Mouse (Mus musculus) kidney, embryonic 16.5 days (tissue): ENCODE results near the gene Gfpt1. TPM values are rescaled to one million over a fixed set of nuclear protein-coding genes. Genes with fewer than 3 reads are reported as not detected.
A peak's percentile ranks its signal among the peaks of the same experiment; 100 is the strongest.

Experiments used
- ATAC-seq: fragments of 200-750 bp; cut with Nextera tagmentation; 2 replicates; pipeline ENCODE4 v1.8.0; 2017; ENCODE audit warnings: moderate TSS enrichment; ENCODE audit not compliant: low FRiP score, low TSS enrichment
- H3K27ac ChIP-seq: fragments of 300-500 bp; sonication (generic); 2 replicates; pipeline ENCODE4 v1.5.1; 2014; ENCODE audit warnings: low read length
- H3K27me3 ChIP-seq: fragments of 300-500 bp; sonication (generic); 2 replicates; pipeline ENCODE4 v1.6.1; 2014; ENCODE audit warnings: low read length, control low read depth, mixed read lengths; ENCODE audit not compliant: insufficient read depth
- H3K36me3 ChIP-seq: fragments of 300-500 bp; sonication (generic); 2 replicates; pipeline ENCODE4 v1.6.1; 2014; ENCODE audit warnings: low read length, control low read depth, mixed read lengths; ENCODE audit not compliant: insufficient read depth
- H3K4me1 ChIP-seq: fragments of 300-500 bp; sonication (generic); 2 replicates; pipeline ENCODE4 v1.6.1; 2014; ENCODE audit warnings: low read length, control low read depth, mixed read lengths; ENCODE audit not compliant: insufficient read depth
- H3K4me2 ChIP-seq: fragments of 300-500 bp; sonication (generic); replicated peaks from 2 replicates; pipeline ENCODE4 v1.6.1; 2014; ENCODE audit warnings: low read depth, low read length
- H3K4me3 ChIP-seq: fragments of 300-500 bp; sonication (generic); 2 replicates; pipeline ENCODE4 v1.5.1; 2014; ENCODE audit warnings: mild to moderate bottlenecking, low read length
- H3K9ac ChIP-seq: fragments of 300-500 bp; sonication (generic); replicated peaks from 2 replicates; pipeline ENCODE4 v1.6.1; 2014; ENCODE audit warnings: low read length
- H3K9me3 ChIP-seq: fragments of 300-500 bp; sonication (generic); 2 replicates; pipeline ENCODE4 v1.6.1; 2016; ENCODE audit warnings: low read length, control low read depth
- WGBS: fragments of 180-500 bp; shearing (Covaris S2); extraction: QIAGEN DNeasy Blood & Tissue Kit; methylation state at CpG from one replicate; pipeline ENCODE4 v1.1.7; 2014; 5-methylcytosine and 5-hydroxymethylcytosine counted together
- polyA plus RNA-seq: library from polyadenylated mRNA; unstranded; fragments of >200 nt; fragmentation: Nextera tagmentation; extraction: Ambion mirVana; gene quantifications from 2 replicates; pipeline ENCODE4 v1.2.1, GENCODE M21; 2015

Gfpt1 gene
- polyA plus RNA-seq, 1 experiment from 2014 or later = 18.1 TPM

GRCm38 (mm10) chr6:87104123-87104796 lies 61.6 kb downstream of the Gfpt1 start, which contains the start of gene D6Ertd527e:
TSS of gene D6Ertd527e (plus strand) at chr6:87104746.
- no peak for ATAC-seq

DNA sequence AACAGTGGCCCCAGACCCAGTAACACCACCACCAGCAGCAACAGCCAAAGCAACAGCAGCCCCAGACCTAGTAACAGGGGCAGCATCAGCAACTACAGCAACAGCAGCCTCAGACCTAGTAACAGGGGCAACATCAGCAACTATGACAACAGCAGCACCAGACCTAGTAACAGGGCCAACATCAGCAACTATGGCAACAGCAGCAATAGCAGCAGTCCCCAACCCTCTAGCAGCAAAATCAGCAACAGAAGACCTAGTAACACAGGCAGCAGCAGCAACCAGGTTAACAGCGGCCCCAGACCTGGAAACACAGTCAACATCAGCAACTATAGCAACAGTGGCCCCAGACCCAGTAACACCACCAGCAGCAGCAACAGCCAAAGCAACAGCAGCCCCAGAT lies 68.8 kb downstream of the Gfpt1 start:
- no peak overlapping the region for H3K27ac ChIP-seq
- no peaks in the 10 kb centered on the region for H3K9me3 ChIP-seq
- no peak overlapping the region for H3K4me2 ChIP-seq
- H3K9ac ChIP-seq = no peak overlapping the region
- no peak for ATAC-seq
- no peaks in the 10 kb centered on the region for H3K36me3 ChIP-seq
- 90% methylated on average over 1 of the region's 1 CpGs for WGBS
- H3K4me3 ChIP-seq = no peak overlapping the region
- no peaks in the 10 kb centered on the region for H3K27me3 ChIP-seq
- H3K4me1 ChIP-seq = no peaks in the 10 kb centered on the region

More at GRCm38 (mm10) chr6:87104123-87104796, 61.6 kb downstream of the Gfpt1 start, which contains the start of gene D6Ertd527e:
- Histone ChIP-seq H3K36me3 (no peaks in the 10 kb centered on the region), H3K9me3 (no peaks in the 10 kb centered on the region), H3K4me2 (no peak within 1 kb of the TSS), H3K27ac (no peak within 1 kb of the TSS), H3K4me3 (no peak within 1 kb of the TSS), H3K4me1 (peaks cover 13% of the 10 kb centered on the region), H3K27me3 (peaks cover 2% of the 10 kb centered on the region; the same call in 1 of the 2 replicates), H3K9ac (no peak within 1 kb of the TSS)
- whole genome bisulfite sequencing = 62% methylated on average over 11 of the region's 11 CpGs

GRCm38 (mm10) chr6:87112125-87112524 lies 69.5 kb downstream of the Gfpt1 start:
- Histone ChIP-seq H3K27me3 (no peaks in the 10 kb centered on the region), H3K4me1 (no peaks in the 10 kb centered on the region), H3K4me2 (no peak overlapping the region), H3K36me3 (no peaks in the 10 kb centered on the region), H3K9me3 (no peaks in the 10 kb centered on the region), H3K9ac (no peak overlapping the region), H3K4me3 (no peak overlapping the region), H3K27ac (no peak overlapping the region)
- 89% methylated on average over 6 of the region's 6 CpGs for WGBS
- no peak for ATAC-seq

DNA sequence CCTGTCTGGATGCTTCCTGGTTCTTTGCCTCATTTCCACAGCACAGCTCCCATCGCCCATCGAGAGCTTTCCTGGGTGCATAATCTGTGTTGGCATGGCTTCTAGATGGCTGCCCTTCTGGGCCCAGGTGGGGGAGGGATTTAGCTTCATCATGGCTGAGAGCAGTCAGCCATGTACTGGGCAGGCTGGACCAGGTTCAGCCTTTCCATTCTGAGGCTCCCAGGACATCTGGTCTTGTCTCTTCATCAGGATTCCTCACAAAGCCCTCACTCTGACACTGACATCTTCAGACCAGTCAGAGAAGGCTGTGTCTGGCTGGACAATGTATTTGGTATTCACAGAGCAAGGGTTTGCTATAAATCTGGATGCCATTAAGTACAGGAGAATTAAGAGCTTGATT lies 73.3 kb downstream of the Gfpt1 start:
- 83% methylated on average over 2 of the region's 2 CpGs for WGBS
- H3K36me3 ChIP-seq = no peaks in the 10 kb centered on the region
- H3K27me3 ChIP-seq = no peaks in the 10 kb centered on the region
- no peak overlapping the region for H3K4me2 ChIP-seq
- no peak overlapping the region for H3K4me3 ChIP-seq
- H3K9ac ChIP-seq = no peak overlapping the region
- no peak overlapping the region for H3K27ac ChIP-seq
- no peaks in the 10 kb centered on the region for H3K4me1 ChIP-seq
- no peaks in the 10 kb centered on the region for H3K9me3 ChIP-seq
- ATAC-seq = no peak

- Histone ChIP-seq H3K4me3 (no peak overlapping the region), H3K27ac (no peak overlapping the region), H3K4me1 (no peaks in the 10 kb centered on the region), H3K9me3 (no peaks in the 10 kb centered on the region), H3K36me3 (no peaks in the 10 kb centered on the region), H3K9ac (no peak overlapping the region), H3K4me2 (no peak overlapping the region), H3K27me3 (no peaks in the 10 kb centered on the region)
- WGBS = 90% methylated on average over 7 of the region's 7 CpGs
- no peak for ATAC-seq
These were observed 74.0 kb downstream of the Gfpt1 start for GRCm38 (mm10) chr6:87116596-87116995.

- Histone ChIP-seq H3K27ac (no peak overlapping the region), H3K9me3 (no peaks in the 10 kb centered on the region), H3K36me3 (no peaks in the 10 kb centered on the region), H3K4me2 (no peak overlapping the region), H3K4me1 (no peaks in the 10 kb centered on the region), H3K9ac (no peak overlapping the region), H3K27me3 (no peaks in the 10 kb centered on the region), H3K4me3 (no peak overlapping the region)
- 61% methylated on average over 20 of the region's 20 CpGs for WGBS
- ATAC-seq = peak; percentile 27; the same call in 1 of the 2 replicates
These were observed 76.6 kb downstream of the Gfpt1 start for GRCm38 (mm10) chr6:87119066-87119837.

- 44% methylated on average over 4 of the region's 4 CpGs for WGBS
- Histone ChIP-seq H3K4me2 (no peak overlapping the region), H3K4me1 (no peaks in the 10 kb centered on the region), H3K9ac (no peak overlapping the region), H3K27me3 (no peaks in the 10 kb centered on the region), H3K27ac (no peak overlapping the region), H3K4me3 (no peak overlapping the region), H3K9me3 (no peaks in the 10 kb centered on the region), H3K36me3 (no peaks in the 10 kb centered on the region)
- no peak for ATAC-seq
These were observed 77.3 kb downstream of the Gfpt1 start for GRCm38 (mm10) chr6:87119975-87120374.

GRCm38 (mm10) chr6:87120661-87121060 lies 78.0 kb downstream of the Gfpt1 start:
- H3K4me1 ChIP-seq = no peaks in the 10 kb centered on the region

GRCm38 (mm10) chr6:87121961-87122360 lies 79.3 kb downstream of the Gfpt1 start:
- H3K36me3 ChIP-seq = no peaks in the 10 kb centered on the region
- WGBS = 67% methylated on average over 7 of the region's 7 CpGs
- ATAC-seq = no peak
- no peak overlapping the region for H3K27ac ChIP-seq
- no peaks in the 10 kb centered on the region for H3K27me3 ChIP-seq
- no peaks in the 10 kb centered on the region for H3K9me3 ChIP-seq
- H3K4me2 ChIP-seq = no peak overlapping the region
- no peak overlapping the region for H3K9ac ChIP-seq
- H3K4me3 ChIP-seq = no peak overlapping the region
- H3K4me1 ChIP-seq = peaks cover 4% of the 10 kb centered on the region

More at GRCm38 (mm10) chr6:87120661-87121060, 78.0 kb downstream of the Gfpt1 start:
- H3K9ac ChIP-seq = no peak overlapping the region
- ATAC-seq = no peak
- WGBS = 83% methylated on average over 6 of the region's 6 CpGs
- no peaks in the 10 kb centered on the region for H3K36me3 ChIP-seq
- H3K27ac ChIP-seq = no peak overlapping the region
- H3K4me3 ChIP-seq = no peak overlapping the region
- no peaks in the 10 kb centered on the region for H3K9me3 ChIP-seq
- no peaks in the 10 kb centered on the region for H3K27me3 ChIP-seq
- H3K4me2 ChIP-seq = no peak overlapping the region

DNA sequence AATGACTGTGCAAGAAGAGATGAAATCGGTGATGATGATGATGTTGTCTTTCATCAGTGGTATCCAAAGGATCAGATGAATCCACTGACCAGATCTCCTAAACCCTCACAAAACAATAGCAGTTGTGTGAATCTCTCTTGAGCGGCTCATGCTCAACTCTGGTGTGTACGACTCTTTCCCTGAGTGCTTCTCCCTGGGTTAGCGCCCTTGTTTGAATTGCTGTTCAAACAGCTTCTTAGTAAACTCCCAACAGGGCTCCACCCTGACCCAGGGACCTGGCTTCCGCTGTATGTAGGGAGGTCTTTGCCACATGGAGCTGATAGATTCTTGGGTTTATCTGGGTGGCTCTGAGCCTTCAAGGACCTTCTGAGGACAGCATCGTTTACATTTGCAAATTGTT lies 80.8 kb downstream of the Gfpt1 start:
- no peak overlapping the region for H3K27ac ChIP-seq
- H3K4me3 ChIP-seq = no peak overlapping the region
- no peaks in the 10 kb centered on the region for H3K27me3 ChIP-seq
- peaks cover 10% of the 10 kb centered on the region for H3K4me1 ChIP-seq
- ATAC-seq = no peak
- no peaks in the 10 kb centered on the region for H3K9me3 ChIP-seq
- WGBS = 88% methylated on average over 6 of the region's 6 CpGs
- H3K9ac ChIP-seq = no peak overlapping the region
- H3K36me3 ChIP-seq = no peaks in the 10 kb centered on the region
- no peak overlapping the region for H3K4me2 ChIP-seq
